Mouse (Mus musculus) bone marrow, adult 2 months (tissue): ENCODE measurements at regions not wholly inside any gene's neighbourhood (a gene's known extent, or its start where the extent isn't known, plus 50 kb on each side); places are given as distances from the start of the nearest gene placed in this dataset.
A peak's percentile ranks its signal among the peaks of the same experiment; 100 is the strongest.

ENCODE experiments used
- H3K27ac ChIP-seq: fragments of 200-500 bp; 2 replicates; pipeline ENCODE4 v1.5.1; 2012; ENCODE audit warnings: low read depth, mild to moderate bottlenecking, control low read depth, inconsistent platforms, low read length; ENCODE audit not compliant: control insufficient read depth, poor library complexity, insufficient read depth
- H3K4me1 ChIP-seq: fragments of 200-500 bp; 2 replicates; pipeline ENCODE4 v1.6.1; 2011; ENCODE audit warnings: low read length; ENCODE audit not compliant: control insufficient read depth, insufficient read depth
- H3K4me3 ChIP-seq: fragments of 200-500 bp; replicated peaks from 2 replicates; pipeline ENCODE3; 2011; ENCODE audit warnings: mild to moderate bottlenecking, low read depth, low read length, control low read depth; ENCODE audit not compliant: control insufficient read depth
- CTCF ChIP-seq: fragments of 200-500 bp; IDR thresholded peaks from 2 replicates; pipeline ENCODE4 v1.5.1; 2011; ENCODE audit warnings: low read length, control low read depth; ENCODE audit not compliant: control insufficient read depth, insufficient read depth
- POLR2A ChIP-seq: fragments of 200-500 bp; IDR thresholded peaks from 2 replicates; pipeline ENCODE4 v1.6.1; 2011; ENCODE audit warnings: low read depth, mild to moderate bottlenecking, control low read depth, low read length, borderline replicate concordance; ENCODE audit not compliant: control insufficient read depth
- WGBS: fragments of 180-500 bp; shearing (Covaris S2); methylation state at CpG from one replicate; pipeline ENCODE4 v1.1.7; 2018; 5-methylcytosine and 5-hydroxymethylcytosine counted together

- Histone ChIP-seq H3K4me1 (no peaks in the 10 kb centered on the region), H3K27ac (no peak overlapping the region), H3K4me3 (no peak overlapping the region)
- 73% methylated on average over 3 of the region's 3 CpGs for WGBS
- no peak for TF ChIP-seq POLR2A
- TF ChIP-seq CTCF = no peak
These were observed 439.6 kb upstream of the Atp2b1 start for GRCm38 (mm10) chr10:98474581-98474980.

- no peak for TF ChIP-seq POLR2A
- no peak for TF ChIP-seq CTCF
- Histone ChIP-seq H3K4me3 (no peak overlapping the region), H3K4me1 (no peaks in the 10 kb centered on the region), H3K27ac (no peak overlapping the region)
- 84% methylated on average over 20 of the region's 20 CpGs for WGBS
These were observed 428.2 kb upstream of the Atp2b1 start for GRCm38 (mm10) chr10:98485751-98486681.

- Histone ChIP-seq H3K4me3 (no peak overlapping the region), H3K27ac (no peak overlapping the region), H3K4me1 (no peaks in the 10 kb centered on the region)
- 3% methylated on average over 8 of the region's 8 CpGs for WGBS
- TF ChIP-seq POLR2A (no peak), CTCF (peak; percentile 84)
These were observed 419.9 kb upstream of the Atp2b1 start for GRCm38 (mm10) chr10:98494354-98494753.

DNA sequence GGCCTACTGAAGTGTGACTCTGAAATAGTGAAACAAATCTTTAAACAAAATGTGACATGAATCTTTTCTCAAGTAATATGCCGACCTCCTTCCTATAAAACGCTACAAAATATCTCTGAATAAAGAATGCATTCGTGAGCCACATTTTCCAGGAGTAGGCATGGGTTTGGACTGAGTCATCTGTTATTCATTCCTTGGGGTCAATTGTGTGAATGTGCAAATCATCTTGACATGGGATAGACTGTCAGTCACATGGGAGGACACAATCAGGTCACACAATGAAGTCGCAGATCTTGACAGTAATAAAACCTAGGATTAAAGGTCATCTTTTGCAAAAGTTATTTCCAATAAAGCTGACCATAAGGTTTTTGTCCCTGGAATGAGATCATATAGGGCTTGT, 418.0 kb upstream of the Atp2b1 start:
- no peak for TF ChIP-seq POLR2A
- no peak for TF ChIP-seq CTCF
- H3K4me3 ChIP-seq = no peak overlapping the region
- 80% methylated on average over 4 of the region's 4 CpGs for WGBS
- no peaks in the 10 kb centered on the region for H3K4me1 ChIP-seq
- no peak overlapping the region for H3K27ac ChIP-seq

- no peak for TF ChIP-seq POLR2A
- no peak for TF ChIP-seq CTCF
- Histone ChIP-seq H3K27ac (no peak overlapping the region), H3K4me1 (no peaks in the 10 kb centered on the region), H3K4me3 (no peak overlapping the region)
- WGBS = 84% methylated on average over 4 of the region's 4 CpGs
These were observed 413.9 kb upstream of the Atp2b1 start for GRCm38 (mm10) chr10:98500315-98500714.

- Histone ChIP-seq H3K27ac (no peak overlapping the region), H3K4me3 (no peak overlapping the region), H3K4me1 (no peaks in the 10 kb centered on the region)
- WGBS = 74% methylated on average over 5 of the region's 5 CpGs
- TF ChIP-seq CTCF (no peak), POLR2A (no peak)
These were observed 412.6 kb upstream of the Atp2b1 start for GRCm38 (mm10) chr10:98501566-98501965.

- TF ChIP-seq CTCF = no peak
- TF ChIP-seq POLR2A = no peak
- H3K4me3 ChIP-seq = no peak overlapping the region
- no peaks in the 10 kb centered on the region for H3K4me1 ChIP-seq
- WGBS = 79% methylated on average over 3 of the region's 3 CpGs
- no peak overlapping the region for H3K27ac ChIP-seq
These were observed 409.7 kb upstream of the Atp2b1 start for GRCm38 (mm10) chr10:98504524-98504923.

- no peak for TF ChIP-seq CTCF
- TF ChIP-seq POLR2A = no peak
- 83% methylated on average over 5 of the region's 5 CpGs for WGBS
- no peaks in the 10 kb centered on the region for H3K4me1 ChIP-seq
- no peak overlapping the region for H3K4me3 ChIP-seq
- no peak overlapping the region for H3K27ac ChIP-seq
These were observed 405.6 kb upstream of the Atp2b1 start for GRCm38 (mm10) chr10:98508515-98509143.

- no peak for TF ChIP-seq CTCF
- TF ChIP-seq POLR2A = no peak
- WGBS = 13% methylated on average over 1 of the region's 1 CpGs
- Histone ChIP-seq H3K4me3 (no peak overlapping the region), H3K27ac (no peak overlapping the region), H3K4me1 (no peaks in the 10 kb centered on the region)
These were observed 399.4 kb upstream of the Atp2b1 start for GRCm38 (mm10) chr10:98514836-98515235.
